Mouse (Mus musculus): ENCODE results near the gene Dnajc30.

The Dnajc30 gene

GRCm38 (mm10) chr5:135109976-135110375 lies 46.0 kb downstream of the Dnajc30 start:
- no peak for DNase-seq

- DNase-seq, result no peak
Observed at GRCm38 (mm10) chr5:135113782-135114181, 49.8 kb downstream of the Dnajc30 start.

GRCm38 (mm10) chr5:135115241-135115640 lies 51.2 kb downstream of the Dnajc30 start:
- DNase-seq, result no peak
